Comparison of ENCODE assay signal across 9 mouse cellular contexts in genomic region chr12:104865166-104865535, GRCm38 (mm10). TPM values are rescaled to one million over a fixed set of nuclear protein-coding genes. Genes with fewer than 3 reads are reported as not detected.
DNase-seq lines count a peak whose midpoint lies in the region; ATAC-seq and TF ChIP-seq lines count a peak whose summit lies in the region.
"Had no signal": no experiment of that assay in that cellular context is flagged by ENCODE, and none has a peak within 500 bp of the region (broad histone marks: within the 10 kb centered on the region; RNA-seq: fewer than 3 reads in every experiment).

No protein-coding gene starts in this region.

- H3K27ac ChIP-seq in heart, adult 2 months = no peak overlapping the region; the same call in 1 of the 2 replicates
- no peak overlapping the region for H3K27ac ChIP-seq in ES-E14 (ENCODE audit: insufficient read depth, low read depth, low read length, poor library complexity, severe bottlenecking)
- H3K27ac ChIP-seq in heart, embryonic 16.5 days (ENCODE audit: low read length) = no peak overlapping the region
- H3K27ac ChIP-seq in midbrain, embryonic 10.5 days (replicated peaks) = peak overlapping the region; percentile 90

- no peak; the same call in 1 of the 2 replicates for ATAC-seq in heart, embryonic 16.5 days (replicated peaks; ENCODE audit: extremely low read depth, insufficient read depth, low FRiP score)

- peak overlapping the region; percentile 20; the same call in 1 of the 2 replicates for H3K9ac ChIP-seq in heart, adult 2 months (ENCODE audit: low read depth, low read length)
- no peak overlapping the region for H3K9ac ChIP-seq in ES-E14 (ENCODE audit: insufficient read depth, low read depth, low read length, poor library complexity, severe bottlenecking)
- H3K9ac ChIP-seq in heart, embryonic 16.5 days (ENCODE audit: low read length) = peak overlapping the region; percentile 71

- peaks cover 2% of the 10 kb centered on the region for H3K4me1 ChIP-seq in heart, adult 2 months (ENCODE audit: control insufficient read depth, insufficient read depth, low read length)
- H3K4me1 ChIP-seq in ES-E14 (ENCODE audit: control insufficient read depth in 2 of 2, insufficient read depth in 2 of 2, low read length in 2 of 2, poor library complexity in 1 of 2) = peaks cover 0 to 4% of the 10 kb centered on the region in 2 experiments; a peak in 1 of 4 replicates
- H3K4me1 ChIP-seq in heart, embryonic 16.5 days (ENCODE audit: control insufficient read depth, insufficient read depth, low read length) = 0 out of 2 replicates have a peak, but pooled peaks cover 3% of the 10 kb centered on the region
- H3K4me1 ChIP-seq in midbrain, embryonic 10.5 days = peaks cover 20% of the 10 kb centered on the region

- H3K79me2 ChIP-seq in heart, adult 2 months (replicated peaks; ENCODE audit: control insufficient read depth, insufficient read depth, low read length) = no peaks in the 10 kb centered on the region

- 4% methylated on average over 10 of the region's 10 CpGs for WGBS in heart, adult 2 months
- 0% methylated on average over 7 of the region's 10 CpGs for WGBS in heart, embryonic 16.5 days
- 0% methylated on average over 7 of the region's 10 CpGs for WGBS in midbrain, embryonic 10.5 days

- intact Hi-C loops in heart, adult 2 months (cut with DNase I) = no loop called here
- intact Hi-C loops in heart, postnatal 10 days (cut with DNase I) = no loop called here

- no peak for DNase-seq in heart, adult 2 months
- DNase-seq in heart, postnatal 10 days = no peak
- DNase-seq in ES-E14 (ENCODE audit: low read depth, low spot score) (no peak), adipocyte (ENCODE audit: low spot score) (no peak)
- peak; percentile 50 for DNase-seq in midbrain, embryonic 10.5 days (ENCODE audit: low spot score)
- DNase-seq in adrenal gland, adult 8-10 months = no peak
- DNase-seq in gastrocnemius, adult 8-10 months (ENCODE audit: low spot score in 2 of 2) = no peak
- DNase-seq: thymus, postnatal 25 days had no signal

- H3K4me3 ChIP-seq in heart, adult 2 months = peak overlapping the region; percentile 47
- peak overlapping the region; percentile 80 to 93 for H3K4me3 ChIP-seq in ES-E14 (ENCODE audit: insufficient read depth in 1 of 2, low read depth in 1 of 2, low read length in 2 of 2, poor library complexity in 1 of 2, severe bottlenecking in 1 of 2)
- H3K4me3 ChIP-seq in heart, embryonic 16.5 days (ENCODE audit: low read length) = peak overlapping the region; percentile 69
- peak overlapping the region; percentile 85 for H3K4me3 ChIP-seq in midbrain, embryonic 10.5 days

- no peak for TF ChIP-seq POLR2A in heart, adult 2 months (IDR thresholded peaks at IDR 0.05; ENCODE audit: insufficient read depth, low read depth, low read length)

- no peaks in the 10 kb centered on the region for H3K27me3 ChIP-seq in heart, adult 2 months (ENCODE audit: control insufficient read depth, insufficient read depth, low read length)
- H3K27me3 ChIP-seq in heart, embryonic 16.5 days (ENCODE audit: control insufficient read depth, insufficient read depth, low read length) = no peaks in the 10 kb centered on the region
- H3K27me3 ChIP-seq in midbrain, embryonic 10.5 days (ENCODE audit: low read depth, poor library complexity, severe bottlenecking) = peaks cover 17% of the 10 kb centered on the region

- in situ Hi-C loops in ES-E14 (cut with MboI; ENCODE audit: low sequenced_read_pairs in 2 of 2, unreplicated experiment in 2 of 2) = no loop called here

- H3K36me3 ChIP-seq in heart, adult 2 months (ENCODE audit: control insufficient read depth, insufficient read depth, low read length) = no peaks in the 10 kb centered on the region
- no peaks in the 10 kb centered on the region for H3K36me3 ChIP-seq in ES-E14 (ENCODE audit: control insufficient read depth, insufficient read depth, low read length, poor library complexity, severe bottlenecking)
- no peaks in the 10 kb centered on the region for H3K36me3 ChIP-seq in heart, embryonic 16.5 days (ENCODE audit: control insufficient read depth, insufficient read depth)
- no peaks in the 10 kb centered on the region for H3K36me3 ChIP-seq in midbrain, embryonic 10.5 days

- peak overlapping the region; percentile 97 for H3K4me2 ChIP-seq in heart, embryonic 16.5 days (ENCODE audit: low read depth, low read length)

- no peak for TF ChIP-seq EP300 in heart, adult 2 months (IDR thresholded peaks at IDR 0.05; ENCODE audit: insufficient read depth, low read depth, low read length)

- TF ChIP-seq CTCF in heart, adult 2 months (IDR thresholded peaks at IDR 0.05) = no peak

- no peaks in the 10 kb centered on the region for H3K9me3 ChIP-seq in ES-E14 (ENCODE audit: control insufficient read depth, insufficient read depth, low read depth, low read length)
- H3K9me3 ChIP-seq in heart, embryonic 16.5 days (replicated peaks; ENCODE audit: control insufficient read depth, low read length) = peaks cover 10% of the 10 kb centered on the region; the same call in 1 of the 2 replicates
- no peaks in the 10 kb centered on the region for H3K9me3 ChIP-seq in midbrain, embryonic 10.5 days (replicated peaks)

TF ChIP-seq in ES-E14, 5 proteins besides CTCF, POLR2A, EP300 and RAD21:
- TF ChIP-seq CHD2 (IDR thresholded peaks at IDR 0.05; ENCODE audit: low read depth, low read length) (no peak), HCFC1 (IDR thresholded peaks at IDR 0.05; ENCODE audit: borderline replicate concordance, insufficient read depth, low read length) (no peak), ZC3H11A (IDR thresholded peaks at IDR 0.05; ENCODE audit: borderline replicate concordance, low read depth, low read length) (no peak), ZNF384 (IDR thresholded peaks at IDR 0.05; ENCODE audit: low read depth, low read length) (peak; percentile 75), MAFK (IDR thresholded peaks at IDR 0.05; ENCODE audit: insufficient read depth, low read depth, low read length) (no peak)

RNA-seq across cellular contexts. Expression of gene Clmn, which starts 0.3 kb away (rescaled TPM):
- total RNA-seq in heart, adult 2 months (2021) = 1 to 10 TPM; 2.5 to 3.2 TPM
- polyA plus RNA-seq in heart, adult 2 months (2012; rRNA removed) = 1.0 and 1.1 TPM in 2 replicates
- total RNA-seq in heart, postnatal 10 days (2021) = 1 to 10 TPM; 1.5 to 1.8 TPM
- 3.1 and 4.2 TPM in 2 replicates for total RNA-seq in ES-E14 (2012; rRNA removed)
- 0.49 and 0.76 TPM in 2 replicates for polyA plus RNA-seq in heart, embryonic 16.5 days (2015; fragmentation: Nextera tagmentation; extraction: Ambion mirVana)
- polyA plus RNA-seq in midbrain, embryonic 10.5 days (2016; fragmentation: Nextera tagmentation; extraction: Ambion mirVana) = 1.7 and 1.9 TPM in 2 replicates
- total RNA-seq in adrenal gland, adult 8-10 months (2022) = 10 to 100 TPM; 12.7 to 15.3 (median 14.2) TPM
- 1 to 10 TPM in 3 of 4 experiments, under 1 TPM in 1; 0.73 to 2.1 (median 1.5) TPM for total RNA-seq in gastrocnemius, adult 8-10 months (2022)
